Mouse (Mus musculus): ENCODE measurements at regions not wholly inside any gene's neighbourhood (a gene's known extent, or its start where the extent isn't known, plus 50 kb on each side); places are given as distances from the start of the nearest gene placed in this dataset.

GRCm38 (mm10) chr2:147932494-147932893 lies 114.3 kb downstream of the Foxa2 start:
- Histone ChIP-seq H3K4me3 (ENCODE audit: low read depth, low read length) (no peak overlapping the region), H3K4me2 (ENCODE audit: low read length) (no peak overlapping the region), H3K36me3 (ENCODE audit: control insufficient read depth, insufficient read depth, low read length) (no peaks in the 10 kb centered on the region), H3K9ac (ENCODE audit: low read length) (no peak overlapping the region), H3K27me3 (replicated peaks; ENCODE audit: control insufficient read depth, insufficient read depth, low read length) (no peaks in the 10 kb centered on the region), H3K9me3 (replicated peaks; ENCODE audit: control insufficient read depth, low read length) (no peaks in the 10 kb centered on the region), H3K27ac (ENCODE audit: low read depth, low read length) (no peak overlapping the region), H3K4me1 (ENCODE audit: control insufficient read depth, insufficient read depth, low read length) (peaks cover 4% of the 10 kb centered on the region; the same call in 1 of the 2 replicates)
- 85% methylated on average over 2 of the region's 2 CpGs for WGBS
- ATAC-seq (no peak), DNase-seq (ENCODE audit: low spot score) (no peak)

GRCm38 (mm10) chr2:147929031-147929711 lies 117.6 kb downstream of the Foxa2 start:
- DNase-seq (ENCODE audit: low spot score), result peak; percentile 28
- H3K27me3 ChIP-seq (replicated peaks; ENCODE audit: control insufficient read depth, insufficient read depth, low read length), result no peaks in the 10 kb centered on the region
- H3K9ac ChIP-seq (ENCODE audit: low read length), result no peak overlapping the region
- H3K36me3 ChIP-seq (ENCODE audit: control insufficient read depth, insufficient read depth, low read length), result no peaks in the 10 kb centered on the region
- WGBS, result 42% methylated on average over 5 of the region's 5 CpGs
- peaks cover 4% of the 10 kb centered on the region; the same call in 1 of the 2 replicates for H3K4me1 ChIP-seq (ENCODE audit: control insufficient read depth, insufficient read depth, low read length)
- no peaks in the 10 kb centered on the region for H3K9me3 ChIP-seq (replicated peaks; ENCODE audit: control insufficient read depth, low read length)
- H3K27ac ChIP-seq (ENCODE audit: low read depth, low read length), result no peak overlapping the region
- no peak overlapping the region for H3K4me2 ChIP-seq (ENCODE audit: low read length)
- H3K4me3 ChIP-seq (ENCODE audit: low read depth, low read length), result no peak overlapping the region
- peak; percentile 40; the same call in 1 of the 2 replicates for ATAC-seq

DNA sequence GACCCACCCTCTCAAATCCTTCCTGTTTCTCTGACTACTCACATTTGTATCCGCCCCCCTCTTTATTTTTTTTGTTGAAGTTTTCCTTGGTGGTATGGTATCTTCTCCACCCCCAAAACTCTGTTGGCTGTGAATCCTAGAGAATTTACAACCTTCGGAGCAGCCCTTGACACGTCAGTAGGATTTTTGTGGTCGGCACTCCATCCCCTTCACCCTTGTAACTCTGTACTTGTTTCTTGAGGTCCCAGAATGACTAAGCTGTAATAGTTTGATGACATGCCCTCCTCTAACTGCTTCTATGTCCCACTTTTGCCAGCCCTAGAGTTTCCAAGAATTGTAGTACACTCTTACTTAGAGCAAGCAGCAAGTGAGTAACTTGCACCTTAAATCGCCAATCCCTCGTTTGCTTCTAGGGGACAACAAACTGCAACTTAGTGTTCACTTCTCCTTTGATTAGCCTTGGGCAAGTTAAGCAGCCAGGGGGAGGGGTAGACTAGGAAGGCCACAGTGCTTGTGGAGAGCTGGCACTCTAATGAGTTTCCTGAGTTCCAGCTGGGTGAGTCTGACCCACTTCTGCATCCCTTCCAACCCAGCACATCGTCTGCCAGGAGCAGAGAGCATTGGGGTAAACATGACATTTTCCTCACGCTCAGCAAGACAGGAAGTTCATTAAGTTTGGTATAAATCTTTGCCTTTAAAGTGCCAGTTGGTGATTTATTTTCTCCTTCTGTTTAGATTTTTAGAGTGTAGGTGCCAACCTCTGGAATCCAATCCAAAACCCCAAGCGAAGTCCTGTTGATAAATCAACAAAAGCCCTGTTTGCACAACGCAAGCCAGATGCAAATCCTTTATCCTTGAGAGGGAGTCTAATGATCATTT lies 118.7 kb downstream of the Foxa2 start:
- peaks cover 4% of the 10 kb centered on the region; the same call in 1 of the 2 replicates for H3K4me1 ChIP-seq (ENCODE audit: control insufficient read depth, insufficient read depth, low read length)
- H3K4me2 ChIP-seq (ENCODE audit: low read length), result no peak overlapping the region
- no peaks in the 10 kb centered on the region for H3K27me3 ChIP-seq (replicated peaks; ENCODE audit: control insufficient read depth, insufficient read depth, low read length)
- H3K36me3 ChIP-seq (ENCODE audit: control insufficient read depth, insufficient read depth, low read length), result no peaks in the 10 kb centered on the region
- no peak overlapping the region for H3K4me3 ChIP-seq (ENCODE audit: low read depth, low read length)
- no peaks in the 10 kb centered on the region for H3K9me3 ChIP-seq (replicated peaks; ENCODE audit: control insufficient read depth, low read length)
- 47% methylated on average over 10 of the region's 10 CpGs for WGBS
- peak; percentile 49 for DNase-seq (ENCODE audit: low spot score)
- no peak overlapping the region for H3K27ac ChIP-seq (ENCODE audit: low read depth, low read length)
- no peak overlapping the region for H3K9ac ChIP-seq (ENCODE audit: low read length)
- peak; percentile 54; the same call in 1 of the 2 replicates for ATAC-seq

DNA sequence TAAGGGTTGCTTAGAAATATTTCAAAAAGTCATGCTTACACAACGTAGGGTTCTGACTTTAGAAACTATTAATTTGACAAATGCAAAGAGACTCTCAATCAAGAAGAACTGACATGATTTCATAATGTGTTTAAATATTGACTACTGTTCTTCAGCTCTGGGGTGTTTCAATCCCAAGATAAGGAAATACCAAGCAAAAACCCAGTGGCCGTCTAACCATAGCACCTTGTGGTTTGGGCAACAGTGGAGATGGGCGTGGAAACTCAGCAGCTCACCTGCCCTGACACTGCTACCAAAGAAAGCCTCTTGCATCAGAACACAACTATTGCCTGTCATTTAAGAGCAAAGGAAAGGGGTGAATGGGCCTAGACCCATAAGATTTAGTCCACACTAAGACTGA lies 119.9 kb downstream of the Foxa2 start:
- Histone ChIP-seq H3K4me3 (ENCODE audit: low read depth, low read length) (no peak overlapping the region), H3K4me1 (ENCODE audit: control insufficient read depth, insufficient read depth, low read length) (peaks cover 4% of the 10 kb centered on the region; the same call in 1 of the 2 replicates), H3K36me3 (ENCODE audit: control insufficient read depth, insufficient read depth, low read length) (no peaks in the 10 kb centered on the region), H3K9me3 (replicated peaks; ENCODE audit: control insufficient read depth, low read length) (no peaks in the 10 kb centered on the region), H3K27ac (ENCODE audit: low read depth, low read length) (no peak overlapping the region), H3K4me2 (ENCODE audit: low read length) (no peak overlapping the region), H3K9ac (ENCODE audit: low read length) (no peak overlapping the region), H3K27me3 (replicated peaks; ENCODE audit: control insufficient read depth, insufficient read depth, low read length) (no peaks in the 10 kb centered on the region)
- ATAC-seq (no peak), DNase-seq (ENCODE audit: low spot score) (no peak)
- 93% methylated on average over 3 of the region's 3 CpGs for WGBS

- WGBS, result 10% methylated on average over 6 of the region's 6 CpGs
- Histone ChIP-seq H3K27ac (ENCODE audit: low read depth, low read length) (no peak overlapping the region), H3K36me3 (ENCODE audit: control insufficient read depth, insufficient read depth, low read length) (no peaks in the 10 kb centered on the region), H3K4me1 (ENCODE audit: control insufficient read depth, insufficient read depth, low read length) (no peaks in the 10 kb centered on the region), H3K27me3 (replicated peaks; ENCODE audit: control insufficient read depth, insufficient read depth, low read length) (0 out of 2 replicates have a peak, but pooled peaks cover 8% of the 10 kb centered on the region), H3K9ac (ENCODE audit: low read length) (no peak overlapping the region), H3K9me3 (replicated peaks; ENCODE audit: control insufficient read depth, low read length) (no peaks in the 10 kb centered on the region), H3K4me2 (ENCODE audit: low read length) (no peak overlapping the region), H3K4me3 (ENCODE audit: low read depth, low read length) (no peak overlapping the region)
- ATAC-seq (no peak), DNase-seq (ENCODE audit: low spot score) (no peak)
These were observed 139.4 kb downstream of the Foxa2 start for GRCm38 (mm10) chr2:147907341-147907740.

DNA sequence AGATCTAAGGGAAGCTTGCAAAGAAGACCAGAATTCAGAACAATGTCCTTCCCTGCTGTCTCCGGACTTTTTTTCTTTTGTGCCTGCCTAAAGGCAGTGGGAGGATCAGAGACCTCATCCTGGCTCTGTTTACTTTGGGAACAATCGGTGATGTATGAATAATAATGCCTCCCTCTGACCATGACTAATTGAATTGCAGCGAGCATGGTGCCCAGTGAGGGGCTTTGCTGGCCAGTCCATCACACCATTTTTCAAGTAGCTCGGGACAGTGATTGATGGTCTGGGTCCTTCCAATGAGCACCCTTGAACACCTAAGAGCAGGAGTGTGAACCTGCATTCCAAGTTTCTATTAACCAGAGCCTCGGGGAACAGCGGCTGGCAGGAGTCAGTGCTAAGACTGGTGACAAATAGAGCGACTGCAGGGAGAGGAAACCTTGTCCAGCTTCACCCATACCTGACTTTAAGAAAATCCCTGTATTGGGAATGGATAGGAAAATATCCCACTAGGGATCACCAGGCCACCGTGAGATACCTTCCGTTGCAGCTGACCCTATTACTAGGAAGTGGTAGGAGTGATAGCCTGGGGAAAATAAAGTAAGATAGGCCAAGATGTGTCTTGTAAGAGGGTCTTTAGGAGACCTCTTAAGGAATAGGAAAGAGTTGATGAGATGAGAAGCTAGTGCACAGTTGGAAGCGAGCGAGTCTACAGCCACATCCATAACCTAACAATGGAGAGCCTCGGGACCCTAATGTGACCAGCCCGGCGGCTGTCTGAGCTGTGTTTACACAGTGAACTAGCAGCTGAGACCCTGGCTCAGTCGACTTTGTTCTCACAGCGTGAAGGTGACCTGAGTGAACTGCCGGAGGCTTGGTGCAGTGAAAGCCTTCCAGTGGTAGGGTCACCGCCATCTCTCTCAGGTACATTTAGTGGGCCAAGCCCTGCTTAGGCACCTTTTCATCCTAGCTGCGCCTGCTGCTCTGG lies 140.7 kb downstream of the Foxa2 start:
- Histone ChIP-seq H3K9me3 (replicated peaks; ENCODE audit: control insufficient read depth, low read length) (no peaks in the 10 kb centered on the region), H3K4me1 (ENCODE audit: control insufficient read depth, insufficient read depth, low read length) (no peaks in the 10 kb centered on the region), H3K27ac (ENCODE audit: low read depth, low read length) (no peak overlapping the region), H3K4me3 (ENCODE audit: low read depth, low read length) (no peak overlapping the region), H3K27me3 (replicated peaks; ENCODE audit: control insufficient read depth, insufficient read depth, low read length) (0 out of 2 replicates have a peak, but pooled peaks cover 8% of the 10 kb centered on the region), H3K36me3 (ENCODE audit: control insufficient read depth, insufficient read depth, low read length) (no peaks in the 10 kb centered on the region), H3K9ac (ENCODE audit: low read length) (no peak overlapping the region), H3K4me2 (ENCODE audit: low read length) (no peak overlapping the region)
- DNase-seq (ENCODE audit: low spot score), result no peak
- 18% methylated on average over 19 of the region's 19 CpGs for WGBS
- 0 out of 2 replicates have a peak, but pooled peaks have one; percentile 20 for ATAC-seq

DNA sequence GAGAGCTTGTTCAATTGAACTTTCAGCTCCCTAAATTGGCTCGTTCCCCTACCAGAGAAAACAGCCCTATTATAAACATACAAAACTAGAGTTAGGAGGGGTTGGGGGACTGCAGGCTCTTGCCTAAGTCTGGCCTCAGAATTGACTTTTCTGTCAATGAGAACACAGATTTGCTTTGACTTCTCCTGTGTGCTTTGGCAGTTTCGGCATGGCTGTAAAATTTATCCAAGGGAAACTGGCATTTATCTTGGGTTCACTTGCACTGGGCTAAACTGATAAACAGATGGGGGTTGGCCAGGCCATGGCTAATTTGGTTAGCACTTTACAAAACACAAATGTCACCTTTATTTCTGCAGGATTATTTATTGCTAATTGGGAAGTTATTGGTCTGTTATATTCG lies 141.7 kb downstream of the Foxa2 start:
- H3K9me3 ChIP-seq (replicated peaks; ENCODE audit: control insufficient read depth, low read length), result no peaks in the 10 kb centered on the region
- 0 out of 2 replicates have a peak, but pooled peaks cover 8% of the 10 kb centered on the region for H3K27me3 ChIP-seq (replicated peaks; ENCODE audit: control insufficient read depth, insufficient read depth, low read length)
- DNase-seq (ENCODE audit: low spot score) (no peak), ATAC-seq (no peak)
- no peak overlapping the region for H3K27ac ChIP-seq (ENCODE audit: low read depth, low read length)
- 35% methylated on average over 3 of the region's 3 CpGs for WGBS
- H3K36me3 ChIP-seq (ENCODE audit: control insufficient read depth, insufficient read depth, low read length), result no peaks in the 10 kb centered on the region
- no peak overlapping the region for H3K9ac ChIP-seq (ENCODE audit: low read length)
- H3K4me1 ChIP-seq (ENCODE audit: control insufficient read depth, insufficient read depth, low read length), result no peaks in the 10 kb centered on the region
- no peak overlapping the region for H3K4me2 ChIP-seq (ENCODE audit: low read length)
- no peak overlapping the region for H3K4me3 ChIP-seq (ENCODE audit: low read depth, low read length)

GRCm38 (mm10) chr2:147899236-147899635 lies 147.5 kb downstream of the Foxa2 start:
- Histone ChIP-seq H3K36me3 (ENCODE audit: control insufficient read depth, insufficient read depth, low read length) (no peaks in the 10 kb centered on the region), H3K9me3 (replicated peaks; ENCODE audit: control insufficient read depth, low read length) (no peaks in the 10 kb centered on the region), H3K27ac (ENCODE audit: low read depth, low read length) (no peak overlapping the region), H3K4me2 (ENCODE audit: low read length) (no peak overlapping the region), H3K4me1 (ENCODE audit: control insufficient read depth, insufficient read depth, low read length) (no peaks in the 10 kb centered on the region), H3K27me3 (replicated peaks; ENCODE audit: control insufficient read depth, insufficient read depth, low read length) (no peaks in the 10 kb centered on the region), H3K4me3 (ENCODE audit: low read depth, low read length) (no peak overlapping the region), H3K9ac (ENCODE audit: low read length) (no peak overlapping the region)
- ATAC-seq (no peak), DNase-seq (ENCODE audit: low spot score) (no peak)
- 76% methylated on average over 1 of the region's 1 CpGs for WGBS

Measured in forebrain, embryonic 14.5 days (tissue).